Mouse (Mus musculus) hindbrain, postnatal 0 days (tissue): ENCODE measurements around the gene Olfr62. TPM values are rescaled to one million over a fixed set of nuclear protein-coding genes. Genes with fewer than 3 reads are reported as not detected.

Source experiments
- ATAC-seq: fragments of 200-750 bp; cut with Nextera tagmentation; 2 replicates; pipeline ENCODE4 v1.8.0; 2017; ENCODE audit warnings: mild to moderate bottlenecking, moderate TSS enrichment, moderate library complexity
- DNase-seq: peaks from one replicate; pipeline ENCODE4 v3.0.0-alpha.2; 2015; ENCODE audit warnings: low spot score
- H3K27ac ChIP-seq: fragments of 300-500 bp; sonication (generic); 2 replicates; pipeline ENCODE4 v1.5.1; 2014; ENCODE audit warnings: mild to moderate bottlenecking
- H3K27me3 ChIP-seq: fragments of 300-500 bp; sonication (generic); 2 replicates; pipeline ENCODE4 v1.6.1; 2014; ENCODE audit warnings: low read length, mixed read lengths; ENCODE audit not compliant: insufficient read depth
- H3K36me3 ChIP-seq: fragments of 300-500 bp; sonication (generic); 2 replicates; pipeline ENCODE4 v1.6.1; 2014; ENCODE audit warnings: low read length, mixed read lengths; ENCODE audit not compliant: insufficient read depth
- H3K4me1 ChIP-seq: fragments of 300-500 bp; sonication (generic); 2 replicates; pipeline ENCODE4 v1.6.1; 2014; ENCODE audit warnings: antibody characterized with exemption, low read length, mixed read lengths; ENCODE audit not compliant: insufficient read depth
- H3K4me2 ChIP-seq: fragments of 300-500 bp; sonication (generic); 2 replicates; pipeline ENCODE4 v1.6.1; 2014; ENCODE audit warnings: low read depth, mild to moderate bottlenecking, low read length, moderate library complexity, mixed read lengths
- H3K4me3 ChIP-seq: fragments of 300-500 bp; sonication (generic); 2 replicates; pipeline ENCODE4 v1.5.1; 2014; ENCODE audit warnings: low read length
- H3K9ac ChIP-seq: fragments of 300-500 bp; sonication (generic); replicated peaks from 2 replicates; pipeline ENCODE4 v1.6.1; 2014; ENCODE audit warnings: mild to moderate bottlenecking, low read length, moderate library complexity, mixed read lengths
- H3K9me3 ChIP-seq: fragments of 300-500 bp; sonication (generic); 2 replicates; pipeline ENCODE4 v1.6.1; 2016; ENCODE audit warnings: low read length, mixed read lengths
- CTCF ChIP-seq: IDR thresholded peaks from 2 replicates; pipeline ENCODE4 v1.5.1; 2016; ENCODE audit warnings: antibody characterized with exemption, control low read depth, low read depth
- WGBS: fragments of 180-500 bp; shearing (Covaris S2); extraction: QIAGEN DNeasy Blood & Tissue Kit; methylation state at CpG from one replicate; pipeline ENCODE4 v1.1.7; 2014; 5-methylcytosine and 5-hydroxymethylcytosine counted together
- polyA plus RNA-seq: library from polyadenylated mRNA; unstranded; fragments of >200 nt; fragmentation: Nextera tagmentation; extraction: Ambion mirVana; gene quantifications from 2 replicates; pipeline ENCODE4 v1.2.1, GENCODE M21; 2015
- total RNA-seq: library from RNA; depleted of rRNA; stranded (reverse); fragments of >200 nt; gene quantifications from 2 replicates; pipeline ENCODE4 v1.2.3, GENCODE M21; 2014

Gene Olfr62
- total and polyA plus RNA-seq, 2 experiments from 2014 or later: not detected

DNA sequence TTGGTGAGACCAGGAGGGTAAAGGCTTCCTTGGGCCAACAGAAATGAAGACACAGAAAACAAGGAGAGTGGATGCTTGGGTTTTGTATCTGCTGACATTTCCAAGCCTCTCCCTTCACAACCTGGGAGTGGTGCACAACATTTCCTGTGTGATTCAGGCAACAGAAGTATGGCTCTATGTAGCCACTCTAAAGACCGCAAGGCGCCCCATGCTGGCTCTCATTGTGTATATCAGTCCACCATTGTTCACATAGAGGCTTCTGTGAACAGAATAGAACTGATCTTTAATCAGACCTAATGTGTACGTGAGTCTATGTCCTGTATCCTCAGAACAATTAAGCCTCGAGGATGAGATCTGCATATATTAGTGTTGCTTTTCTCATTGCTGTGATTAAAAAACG is 28.5 kb upstream of the Olfr62 start:
- DNase-seq (no peak), ATAC-seq (no peak)
- no peak overlapping the region for H3K27ac ChIP-seq
- TF ChIP-seq CTCF: no peak
- no peaks in the 10 kb centered on the region for H3K9me3 ChIP-seq
- H3K4me2 ChIP-seq: no peak overlapping the region
- WGBS: 70% methylated on average over 5 of the region's 5 CpGs
- no peak overlapping the region for H3K4me3 ChIP-seq
- no peak overlapping the region for H3K9ac ChIP-seq
- H3K36me3 ChIP-seq: peaks cover 28% of the 10 kb centered on the region
- H3K4me1 ChIP-seq: no peaks in the 10 kb centered on the region
- H3K27me3 ChIP-seq: no peaks in the 10 kb centered on the region

DNA sequence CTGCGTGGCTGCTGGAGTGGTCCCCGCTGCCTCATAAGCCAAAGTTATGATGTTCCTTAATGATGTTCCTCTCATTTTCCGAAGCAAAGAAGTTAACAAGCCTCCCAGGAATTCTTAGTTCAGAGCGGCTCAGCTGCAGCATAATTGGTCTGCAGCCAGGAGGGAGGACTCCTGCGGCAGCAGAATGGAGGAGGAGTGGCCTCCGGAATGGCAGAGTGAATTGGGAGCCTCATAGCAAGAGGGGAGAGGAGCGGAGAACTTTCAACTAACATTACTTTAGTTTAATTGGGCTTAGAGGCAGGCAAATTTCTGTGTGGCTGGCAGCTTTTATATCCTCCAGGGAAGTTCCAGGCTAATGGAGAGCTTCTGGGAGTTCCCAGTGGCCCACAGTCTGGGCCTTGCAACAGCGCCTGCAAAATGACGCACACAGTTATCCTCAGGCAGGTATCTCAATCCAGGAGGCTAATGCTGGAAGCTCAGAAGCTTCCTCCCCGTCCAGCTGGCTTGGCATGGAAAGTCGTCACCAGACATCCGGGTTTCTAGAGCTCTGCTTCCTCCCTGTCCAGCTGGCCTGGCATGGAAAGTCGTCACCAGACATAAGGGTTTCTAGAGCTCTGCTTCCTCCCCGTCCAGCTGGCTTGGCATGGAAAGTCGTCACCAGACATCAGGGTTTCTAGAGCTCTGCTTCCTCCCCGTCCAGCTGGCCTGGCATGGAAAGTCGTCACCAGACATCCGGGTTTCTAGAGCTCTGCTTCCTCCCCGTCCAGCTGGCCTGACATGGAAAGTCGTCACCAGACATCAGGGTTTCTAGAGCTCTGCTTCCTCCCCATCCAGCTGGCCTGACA is 16.2 kb upstream of the Olfr62 start:
- ATAC-seq (peak; percentile 47; the same call in 1 of the 2 replicates), DNase-seq (peak; percentile 71)
- H3K4me1 ChIP-seq: 0 out of 2 replicates have a peak, but pooled peaks cover 4% of the 10 kb centered on the region
- no peaks in the 10 kb centered on the region for H3K27me3 ChIP-seq
- no peak overlapping the region for H3K4me3 ChIP-seq
- TF ChIP-seq CTCF: no peak
- 0 out of 2 replicates have a peak overlapping the region, but pooled peaks have one; percentile 27 for H3K4me2 ChIP-seq
- no peaks in the 10 kb centered on the region for H3K9me3 ChIP-seq
- H3K9ac ChIP-seq: no peak overlapping the region
- 37% methylated on average over 20 of the region's 20 CpGs for WGBS
- H3K36me3 ChIP-seq: no peaks in the 10 kb centered on the region
- no peak overlapping the region for H3K27ac ChIP-seq

DNA sequence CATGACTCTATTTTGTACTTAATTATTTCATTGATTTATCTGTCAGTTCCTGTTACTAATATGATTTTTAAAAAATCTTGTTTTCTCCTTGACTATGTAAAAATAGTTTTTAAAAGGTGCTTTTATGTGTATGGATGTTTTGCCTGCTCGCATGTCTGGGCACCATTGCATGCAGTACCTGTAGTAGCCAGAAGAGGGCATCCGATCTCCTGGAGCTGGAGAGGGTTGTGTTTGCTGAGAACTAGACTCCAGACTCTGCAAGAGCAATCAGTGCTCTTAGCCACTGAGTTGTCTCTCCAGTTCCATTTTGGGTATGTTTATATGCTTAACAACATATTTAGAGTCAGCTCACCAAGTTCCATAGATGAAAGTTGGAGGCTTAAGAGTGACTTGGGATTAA is 13.5 kb upstream of the Olfr62 start:
- DNase-seq (peak; percentile 62), ATAC-seq (no peak)
- Histone ChIP-seq H3K36me3 (no peaks in the 10 kb centered on the region), H3K27me3 (no peaks in the 10 kb centered on the region), H3K4me2 (no peak overlapping the region), H3K4me3 (no peak overlapping the region), H3K27ac (no peak overlapping the region), H3K4me1 (0 out of 2 replicates have a peak, but pooled peaks cover 4% of the 10 kb centered on the region), H3K9ac (no peak overlapping the region), H3K9me3 (no peaks in the 10 kb centered on the region)
- peak; percentile 85 for TF ChIP-seq CTCF
- WGBS: 14% methylated on average over 2 of the region's 2 CpGs

DNA sequence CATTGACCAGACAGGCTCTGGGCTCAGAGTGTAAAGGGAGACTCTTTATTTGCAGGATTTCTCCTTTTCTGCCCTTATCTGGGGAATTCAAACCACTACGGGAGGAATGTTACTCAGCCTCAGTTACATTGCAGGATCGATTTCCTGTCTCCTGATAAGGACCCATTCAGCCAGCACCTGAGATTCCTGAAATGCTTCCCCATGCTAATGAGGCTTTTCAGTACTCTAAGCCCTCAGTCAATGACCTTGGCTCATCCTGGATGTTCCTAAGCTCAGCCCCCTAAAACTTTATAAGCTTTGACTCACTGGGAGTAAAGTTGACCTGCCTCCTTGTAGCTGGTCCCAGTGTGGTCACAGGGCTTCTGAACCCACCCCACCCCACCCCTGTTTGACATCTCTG is 28.3 kb downstream of the Olfr62 start:
- H3K36me3 ChIP-seq: no peaks in the 10 kb centered on the region
- H3K4me1 ChIP-seq: no peaks in the 10 kb centered on the region
- H3K27ac ChIP-seq: no peak overlapping the region
- WGBS: 81% methylated on average over 2 of the region's 2 CpGs
- DNase-seq: no peak
- H3K9me3 ChIP-seq: no peaks in the 10 kb centered on the region
- no peak overlapping the region for H3K4me3 ChIP-seq
- no peak for ATAC-seq
- H3K4me2 ChIP-seq: no peak overlapping the region
- H3K9ac ChIP-seq: no peak overlapping the region
- no peak for TF ChIP-seq CTCF
- H3K27me3 ChIP-seq: no peaks in the 10 kb centered on the region

DNA sequence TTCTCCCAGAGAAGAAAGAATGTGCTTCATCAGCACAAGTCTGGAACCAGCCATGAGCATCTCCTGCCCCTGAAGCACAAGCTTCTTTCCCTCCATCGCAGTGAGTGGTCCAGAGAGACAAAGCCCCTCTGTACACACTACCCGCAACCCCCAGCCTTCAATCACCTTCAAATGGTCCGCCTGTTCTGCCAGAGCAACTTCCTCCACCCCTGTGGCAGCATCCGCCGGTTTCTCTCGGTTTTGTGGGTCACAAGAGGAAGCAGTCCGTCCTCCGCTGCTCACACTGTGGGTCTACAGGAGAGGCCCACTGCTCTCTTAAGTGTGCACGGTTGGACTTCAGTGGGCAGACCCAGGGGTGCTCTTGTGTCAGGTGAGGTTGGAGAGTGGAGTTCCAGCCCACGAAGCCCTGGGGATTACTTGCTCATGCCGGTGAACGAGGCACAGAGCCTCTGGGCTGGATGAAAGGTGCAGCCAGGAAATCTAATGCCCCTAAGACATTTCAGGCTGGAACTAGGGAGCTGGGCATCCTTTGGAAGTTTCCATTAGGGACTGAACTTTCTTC is 33.7 kb downstream of the Olfr62 start, which contains the start of gene Olfr1342:
Gene Olfr1342, minus strand, starts transcription at position 345 of the 562 bp plus-strand sequence.
- Histone ChIP-seq H3K27ac (no peak within 1 kb of the TSS), H3K4me3 (no peak within 1 kb of the TSS), H3K9me3 (no peaks in the 10 kb centered on the region), H3K4me2 (no peak within 1 kb of the TSS), H3K36me3 (no peaks in the 10 kb centered on the region), H3K27me3 (no peaks in the 10 kb centered on the region), H3K4me1 (no peaks in the 10 kb centered on the region), H3K9ac (no peak within 1 kb of the TSS)
- WGBS: 48% methylated on average over 12 of the region's 12 CpGs
- no peak for TF ChIP-seq CTCF
- no peak for ATAC-seq
- DNase-seq: no peak

DNA sequence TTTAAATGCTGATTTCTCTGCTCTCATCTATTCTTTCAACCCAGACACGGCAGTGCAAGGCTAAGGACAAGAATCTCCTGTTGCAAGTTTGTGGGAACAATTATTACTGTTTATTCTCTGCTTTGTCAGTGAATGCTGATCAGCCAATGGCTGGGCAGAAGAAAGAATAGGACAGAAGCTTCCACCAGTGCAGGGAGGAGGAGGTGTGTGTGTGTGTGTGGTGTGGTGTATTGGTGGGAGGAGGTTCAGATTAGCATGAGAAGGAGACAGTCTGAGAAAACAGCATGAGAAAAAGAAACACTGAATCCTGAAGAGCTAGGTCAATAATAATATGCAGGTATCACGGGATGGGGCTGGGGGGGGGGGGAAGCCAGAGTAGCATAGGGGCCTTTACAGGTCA is 35.1 kb downstream of the Olfr62 start:
- Histone ChIP-seq H3K36me3 (no peaks in the 10 kb centered on the region), H3K9me3 (no peaks in the 10 kb centered on the region), H3K4me3 (no peak overlapping the region), H3K4me1 (no peaks in the 10 kb centered on the region), H3K27ac (no peak overlapping the region), H3K27me3 (no peaks in the 10 kb centered on the region), H3K9ac (no peak overlapping the region), H3K4me2 (no peak overlapping the region)
- WGBS: 20% methylated on average over 2 of the region's 2 CpGs
- ATAC-seq (peak; percentile 70), DNase-seq (no peak)
- no peak for TF ChIP-seq CTCF

DNA sequence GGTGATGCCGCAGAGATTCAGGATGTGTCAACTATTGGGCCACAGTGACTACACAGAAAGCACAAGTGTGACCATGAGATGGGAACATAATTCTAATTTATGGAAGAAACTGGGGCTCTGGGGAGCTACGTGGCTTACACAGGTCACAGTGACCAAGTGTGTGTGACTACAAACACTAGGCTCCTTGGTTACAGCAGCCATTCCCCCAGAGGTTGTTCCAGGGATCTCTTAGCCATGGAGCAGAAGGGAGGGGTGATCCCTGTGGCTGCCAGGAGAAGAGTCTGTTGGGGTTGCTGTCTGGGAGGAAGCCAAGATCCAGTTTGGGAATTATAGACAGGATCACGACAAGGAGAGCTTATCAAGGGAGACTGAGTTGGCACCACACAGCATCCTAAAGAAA is 44.5 kb downstream of the Olfr62 start, which contains the start of gene Olfr1341:
Gene Olfr1341, plus strand, starts transcription at position 301 of the 400 bp plus-strand sequence.
- TF ChIP-seq CTCF: no peak

More for the DNA sequence above, 44.5 kb downstream of the Olfr62 start, which contains the start of gene Olfr1341:
- 70% methylated on average over 3 of the region's 3 CpGs for WGBS
- Histone ChIP-seq H3K4me1 (no peaks in the 10 kb centered on the region), H3K36me3 (no peaks in the 10 kb centered on the region), H3K4me2 (no peak within 1 kb of the TSS), H3K4me3 (no peak within 1 kb of the TSS), H3K27ac (no peak within 1 kb of the TSS), H3K27me3 (no peaks in the 10 kb centered on the region), H3K9me3 (no peaks in the 10 kb centered on the region), H3K9ac (no peak within 1 kb of the TSS)
- DNase-seq: no peak
- no peak for ATAC-seq
